Mouse (Mus musculus): ENCODE measurements around the gene Gm20422.

The Gm20422 gene

GRCm38 (mm10) chr8:69774503-69775148, at the start of gene Gm20422:
Gene Gm20422 (minus strand): TSS chr8:69774886.
- DNase-seq (ENCODE audit: low read depth) = peak; percentile 98

- peak; percentile 69 for DNase-seq (ENCODE audit: low read depth)
Observed at GRCm38 (mm10) chr8:69822386-69823191, 47.9 kb upstream of the Gm20422 start, which contains the start of gene Lpar2. Gene Lpar2 (plus strand): TSS chr8:69822429.

- DNase-seq (ENCODE audit: low read depth) = peak; percentile 33
Observed at GRCm38 (mm10) chr8:69821971-69822385, 47.3 kb upstream of the Gm20422 start.

GRCm38 (mm10) chr8:69820466-69820865, 45.8 kb upstream of the Gm20422 start:
- no peak for DNase-seq (ENCODE audit: low read depth)

GRCm38 (mm10) chr8:69815396-69815795, 40.7 kb upstream of the Gm20422 start:
- DNase-seq (ENCODE audit: low read depth) = no peak

- DNase-seq (ENCODE audit: low read depth) = no peak
Observed at GRCm38 (mm10) chr8:69814881-69815280, 40.2 kb upstream of the Gm20422 start.

GRCm38 (mm10) chr8:69809820-69810219, 35.1 kb upstream of the Gm20422 start:
- DNase-seq (ENCODE audit: low read depth) = no peak

GRCm38 (mm10) chr8:69808864-69809403, 34.2 kb upstream of the Gm20422 start:
- DNase-seq (ENCODE audit: low read depth) = no peak

- no peak for DNase-seq (ENCODE audit: low read depth)
Observed at GRCm38 (mm10) chr8:69808094-69808863, 33.6 kb upstream of the Gm20422 start, which contains the start of gene Gmip. Gene Gmip (plus strand): TSS chr8:69808679.

GRCm38 (mm10) chr8:69807236-69807635, 32.5 kb upstream of the Gm20422 start:
- DNase-seq (ENCODE audit: low read depth) = no peak

- DNase-seq (ENCODE audit: low read depth) = no peak
Observed at GRCm38 (mm10) chr8:69805491-69805890, 30.8 kb upstream of the Gm20422 start.

GRCm38 (mm10) chr8:69805086-69805485, 30.4 kb upstream of the Gm20422 start:
- no peak for DNase-seq (ENCODE audit: low read depth)

GRCm38 (mm10) chr8:69804537-69804936, 29.9 kb upstream of the Gm20422 start:
- DNase-seq (ENCODE audit: low read depth) = no peak

GRCm38 (mm10) chr8:69803366-69803765, 28.7 kb upstream of the Gm20422 start:
- DNase-seq (ENCODE audit: low read depth) = no peak

GRCm38 (mm10) chr8:69802216-69802615, 27.5 kb upstream of the Gm20422 start:
- DNase-seq (ENCODE audit: low read depth) = no peak

- DNase-seq (ENCODE audit: low read depth) = no peak
Observed at GRCm38 (mm10) chr8:69801796-69802195, 27.1 kb upstream of the Gm20422 start.

GRCm38 (mm10) chr8:69799946-69800345, 25.3 kb upstream of the Gm20422 start:
- DNase-seq (ENCODE audit: low read depth) = no peak

GRCm38 (mm10) chr8:69799261-69799660, 24.6 kb upstream of the Gm20422 start:
- DNase-seq (ENCODE audit: low read depth) = no peak

- no peak for DNase-seq (ENCODE audit: low read depth)
Observed at GRCm38 (mm10) chr8:69797661-69798060, 23.0 kb upstream of the Gm20422 start.

- DNase-seq (ENCODE audit: low read depth) = no peak
Observed at GRCm38 (mm10) chr8:69796721-69797345, 22.1 kb upstream of the Gm20422 start.

- DNase-seq (ENCODE audit: low read depth) = no peak
Observed at GRCm38 (mm10) chr8:69794901-69795300, 20.2 kb upstream of the Gm20422 start.

GRCm38 (mm10) chr8:69794096-69794495, 19.4 kb upstream of the Gm20422 start:
- no peak for DNase-seq (ENCODE audit: low read depth)

Measured in fibroblast of lung, adult 2 months (primary cell).